Mouse (Mus musculus) lung, embryonic 14.5 days (tissue): ENCODE data around the gene Tmem126b. TPM values are rescaled to one million over a fixed set of nuclear protein-coding genes. Genes with fewer than 3 reads are reported as not detected.

ENCODE experiments used
- ATAC-seq: fragments of 200-750 bp; cut with Nextera tagmentation; 2 replicates; pipeline ENCODE4 v1.8.0; 2017; ENCODE audit warnings: mild to moderate bottlenecking, moderate TSS enrichment, moderate library complexity; ENCODE audit not compliant: insufficient read depth
- DNase-seq: peaks from one replicate; pipeline ENCODE4 v3.0.0-alpha.2; 2015
- H3K27ac ChIP-seq: fragments of 300-500 bp; sonication (generic); 2 replicates; pipeline ENCODE4 v1.5.1; 2014; ENCODE audit warnings: low read depth, mild to moderate bottlenecking, moderate library complexity
- H3K27me3 ChIP-seq: fragments of 300-500 bp; sonication (generic); 2 replicates; pipeline ENCODE4 v1.6.1; 2014; ENCODE audit warnings: low read length, control low read depth; ENCODE audit not compliant: insufficient read depth
- H3K36me3 ChIP-seq: fragments of 300-500 bp; sonication (generic); 2 replicates; pipeline ENCODE4 v1.6.1; 2014; ENCODE audit warnings: control low read depth; ENCODE audit not compliant: insufficient read depth
- H3K4me1 ChIP-seq: fragments of 300-500 bp; sonication (generic); 2 replicates; pipeline ENCODE4 v1.6.1; 2014; ENCODE audit warnings: antibody characterized with exemption, control low read depth; ENCODE audit not compliant: insufficient read depth
- H3K4me2 ChIP-seq: fragments of 300-500 bp; sonication (generic); 2 replicates; pipeline ENCODE4 v1.6.1; 2014; ENCODE audit warnings: mild to moderate bottlenecking
- H3K4me3 ChIP-seq: fragments of 300-500 bp; sonication (generic); 2 replicates; pipeline ENCODE4 v1.5.1; 2014; ENCODE audit warnings: low read depth, low read length
- H3K9ac ChIP-seq: fragments of 300-500 bp; sonication (generic); 2 replicates; pipeline ENCODE4 v1.6.1; 2014
- H3K9me3 ChIP-seq: fragments of 300-500 bp; sonication (generic); 2 replicates; pipeline ENCODE4 v1.6.1; 2016; ENCODE audit warnings: low read depth, low read length, control low read depth
- CTCF ChIP-seq: IDR thresholded peaks from 2 replicates; pipeline ENCODE4 v1.5.1; 2016; ENCODE audit warnings: antibody characterized with exemption, low read depth
- WGBS: fragments of 180-500 bp; shearing (Covaris S2); extraction: QIAGEN DNeasy Blood & Tissue Kit; methylation state at CpG from one replicate; pipeline ENCODE4 v1.1.7; 2014; 5-methylcytosine and 5-hydroxymethylcytosine counted together
- polyA plus RNA-seq: library from polyadenylated mRNA; unstranded; fragments of >200 nt; fragmentation: Nextera tagmentation; extraction: Ambion mirVana; gene quantifications from 2 replicates; pipeline ENCODE4 v1.2.1, GENCODE M21; 2014

The Tmem126b gene
- polyA plus RNA-seq, result 31.7 and 32.5 TPM in 2 replicates

GRCm38 (mm10) chr7:90475793-90476312, at the start of gene Tmem126b:
Gene Tmem126b (minus strand): TSS chr7:90476001.
- no peaks in the 10 kb centered on the region for H3K4me1 ChIP-seq
- H3K4me3 ChIP-seq, result peak within 1 kb of the TSS; percentile 54
- peak within 1 kb of the TSS; percentile 93 for H3K4me2 ChIP-seq
- under 1% methylated on average over 36 of the region's 36 CpGs for WGBS
- peak within 1 kb of the TSS; percentile 67 for H3K27ac ChIP-seq
- H3K9me3 ChIP-seq, result no peaks in the 10 kb centered on the region
- no peaks in the 10 kb centered on the region for H3K36me3 ChIP-seq
- DNase-seq, result peak; percentile 99
- peak within 1 kb of the TSS; percentile 67 for H3K9ac ChIP-seq
- peaks cover 5% of the 10 kb centered on the region; the same call in 1 of the 2 replicates for H3K27me3 ChIP-seq
- ATAC-seq, result peak; percentile 100
- no peak for TF ChIP-seq CTCF

GRCm38 (mm10) chr7:90512293-90512692, 36.5 kb upstream of the Tmem126b start:
- DNase-seq (peak; percentile 34), ATAC-seq (no peak)
- no peak overlapping the region for H3K4me3 ChIP-seq
- H3K36me3 ChIP-seq, result no peaks in the 10 kb centered on the region
- H3K4me1 ChIP-seq, result no peaks in the 10 kb centered on the region
- no peaks in the 10 kb centered on the region for H3K9me3 ChIP-seq
- no peak overlapping the region for H3K9ac ChIP-seq
- no peak overlapping the region for H3K27ac ChIP-seq
- H3K4me2 ChIP-seq, result no peak overlapping the region
- TF ChIP-seq CTCF, result peak; percentile 25; the same call in 1 of the 2 replicates
- H3K27me3 ChIP-seq, result no peaks in the 10 kb centered on the region

GRCm38 (mm10) chr7:90508124-90508523, 32.3 kb upstream of the Tmem126b start:
- Histone ChIP-seq H3K9me3 (no peaks in the 10 kb centered on the region), H3K4me2 (no peak overlapping the region), H3K36me3 (no peaks in the 10 kb centered on the region), H3K4me1 (no peaks in the 10 kb centered on the region), H3K4me3 (no peak overlapping the region), H3K27me3 (no peaks in the 10 kb centered on the region), H3K9ac (no peak overlapping the region), H3K27ac (no peak overlapping the region)
- DNase-seq (peak; percentile 15), ATAC-seq (no peak)
- TF ChIP-seq CTCF, result peak; percentile 15; the same call in 1 of the 2 replicates
- 62% methylated on average over 3 of the region's 3 CpGs for WGBS

- H3K4me1 ChIP-seq, result no peaks in the 10 kb centered on the region
Observed at GRCm38 (mm10) chr7:90482607-90483006, 6.8 kb upstream of the Tmem126b start.

DNA sequence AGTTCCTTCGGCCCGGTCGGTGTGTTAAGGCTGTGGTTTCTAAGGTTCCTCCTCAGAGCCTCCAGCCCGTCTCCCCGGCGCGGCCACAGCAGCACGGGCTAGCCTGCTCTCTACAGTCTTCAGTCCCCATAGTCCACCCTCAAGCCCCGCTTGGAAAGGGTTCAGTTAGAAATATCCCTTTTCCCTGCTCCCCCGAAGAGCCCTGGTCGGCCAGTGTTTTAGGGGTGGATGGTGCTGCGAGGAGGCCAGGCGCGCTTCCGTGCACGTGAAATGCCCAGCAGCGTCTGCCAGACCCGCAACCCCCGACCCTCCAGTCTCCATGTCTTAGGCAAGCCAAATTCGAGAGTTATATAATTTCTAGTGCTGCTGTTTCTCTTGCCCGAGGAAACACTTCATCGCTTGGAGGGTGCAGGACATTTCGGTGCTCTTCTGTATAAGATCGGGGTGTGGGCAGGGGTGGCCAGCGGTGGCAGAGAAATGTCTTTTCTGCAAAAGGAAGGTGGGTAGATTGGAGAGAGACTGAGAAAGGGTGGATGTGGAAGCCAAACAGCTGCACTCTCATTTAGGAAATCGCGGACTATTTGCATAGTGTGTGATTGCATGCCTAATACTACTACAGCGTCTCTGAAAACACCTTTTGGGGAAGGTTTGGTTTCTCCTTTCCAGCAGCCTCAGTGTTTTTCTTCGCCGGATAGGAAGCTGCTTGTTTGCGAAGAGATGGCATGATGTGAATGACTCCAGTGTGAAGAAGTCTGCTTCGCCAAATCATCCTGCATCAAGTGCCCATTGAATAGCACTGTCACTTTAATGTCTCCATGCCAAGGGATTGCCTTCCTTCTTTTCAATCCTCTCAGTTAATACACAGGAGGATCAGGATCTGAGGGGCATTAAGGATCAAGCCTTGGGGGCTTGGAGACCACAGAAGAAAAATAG, 778 bp upstream of the Tmem126b start, which contains the start of gene Dlg2:
Dlg2 (plus strand) TSS at position 360 of the 933 bp plus-strand sequence.
- H3K9ac ChIP-seq, result peak within 1 kb of the TSS; percentile 67
- no peak for TF ChIP-seq CTCF
- no peaks in the 10 kb centered on the region for H3K4me1 ChIP-seq
- H3K4me2 ChIP-seq, result peak within 1 kb of the TSS; percentile 93
- DNase-seq (peak; percentile 6), ATAC-seq (no peak)
- peak within 1 kb of the TSS; percentile 67 for H3K27ac ChIP-seq
- H3K27me3 ChIP-seq, result peaks cover 5% of the 10 kb centered on the region; the same call in 1 of the 2 replicates
- under 1% methylated on average over 32 of the region's 32 CpGs for WGBS
- no peaks in the 10 kb centered on the region for H3K36me3 ChIP-seq
- H3K9me3 ChIP-seq, result no peaks in the 10 kb centered on the region
- peak within 1 kb of the TSS; percentile 54 for H3K4me3 ChIP-seq

More at GRCm38 (mm10) chr7:90482607-90483006, 6.8 kb upstream of the Tmem126b start:
- no peak overlapping the region for H3K4me3 ChIP-seq
- peaks cover 1% of the 10 kb centered on the region; the same call in 1 of the 2 replicates for H3K27me3 ChIP-seq
- no peak overlapping the region for H3K9ac ChIP-seq
- H3K9me3 ChIP-seq, result no peaks in the 10 kb centered on the region
- TF ChIP-seq CTCF, result no peak
- H3K36me3 ChIP-seq, result no peaks in the 10 kb centered on the region
- H3K4me2 ChIP-seq, result no peak overlapping the region
- DNase-seq, result no peak
- 83% methylated on average over 2 of the region's 2 CpGs for WGBS
- H3K27ac ChIP-seq, result no peak overlapping the region
- no peak for ATAC-seq

- DNase-seq (no peak), ATAC-seq (no peak)
- Histone ChIP-seq H3K9ac (no peak overlapping the region), H3K4me1 (no peaks in the 10 kb centered on the region), H3K4me2 (no peak overlapping the region), H3K4me3 (no peak overlapping the region), H3K9me3 (no peaks in the 10 kb centered on the region), H3K27me3 (peaks cover 5% of the 10 kb centered on the region; the same call in 1 of the 2 replicates), H3K36me3 (peaks cover 16% of the 10 kb centered on the region), H3K27ac (no peak overlapping the region)
- no peak for TF ChIP-seq CTCF
- 58% methylated on average over 2 of the region's 2 CpGs for WGBS
Observed at GRCm38 (mm10) chr7:90473511-90473910, 2.3 kb downstream of the Tmem126b start.

DNA sequence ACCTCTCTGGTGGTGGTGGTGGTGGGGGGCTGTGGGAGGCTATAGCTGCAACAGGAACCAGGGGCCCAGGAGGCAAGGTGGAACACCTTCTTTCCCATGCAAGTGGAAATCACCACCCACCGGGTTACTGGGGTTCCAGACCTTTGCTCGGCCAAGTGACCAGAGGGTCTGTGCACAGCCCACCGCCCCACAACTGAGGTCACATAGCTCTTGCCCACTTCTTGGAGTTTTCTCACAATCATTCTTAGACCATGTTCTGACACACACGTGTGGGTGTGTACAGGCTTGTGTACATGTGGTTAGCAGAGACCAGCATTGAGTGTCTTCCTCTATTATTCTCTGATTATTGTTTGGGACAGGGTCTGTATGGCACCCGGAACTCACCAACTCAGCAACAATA, 14.4 kb downstream of the Tmem126b start:
- Histone ChIP-seq H3K4me2 (no peak overlapping the region), H3K27ac (no peak overlapping the region), H3K27me3 (no peaks in the 10 kb centered on the region), H3K9me3 (no peaks in the 10 kb centered on the region), H3K4me1 (no peaks in the 10 kb centered on the region), H3K4me3 (no peak overlapping the region), H3K9ac (no peak overlapping the region), H3K36me3 (no peaks in the 10 kb centered on the region)
- no peak for TF ChIP-seq CTCF
- no peak for ATAC-seq
- WGBS, result 93% methylated on average over 5 of the region's 5 CpGs
- DNase-seq, result no peak
